Mouse (Mus musculus) embryonic facial prominence, embryonic 14.5 days (tissue): Measurements from ENCODE around the gene Tchh. TPM values are rescaled to one million over a fixed set of nuclear protein-coding genes. Genes with fewer than 3 reads are reported as not detected.

Source experiments
- microRNA-seq: library from miRNA; unstranded; fragments of <30 nt; microRNA quantifications from one replicate; pipeline ENCODE4, GENCODE M21; 2016; ENCODE audit warnings: borderline number of aligned reads
- polyA plus RNA-seq: library from polyadenylated mRNA; unstranded; fragments of >200 nt; fragmentation: Nextera tagmentation; extraction: Ambion mirVana; gene quantifications from 2 replicates; pipeline ENCODE4 v1.2.1, GENCODE M21; 2014

The Tchh gene
- polyA plus RNA-seq, 1 experiment from 2014 or later, result 4.2 TPM

Small RNAs within 50 kb of the gene (microRNA-seq; reads per million reads assigned to microRNA genes)
- gene Gm22752, result not detected

Other genes with a start within 250 kb of the Tchh start
- gene Flg2, start 245.1 kb upstream of the Tchh start, polyA plus RNA-seq, result 0.04 TPM in 1 of 2 replicates, not detected in the other
- 0.22 and 2.3 TPM in 2 replicates for gene Flg, start 168.8 kb upstream of the Tchh start, polyA plus RNA-seq
- 1.3 and 6.5 TPM in 2 replicates for gene Hrnr, start 122.6 kb upstream of the Tchh start, polyA plus RNA-seq
- 0.71 and 3.3 TPM in 2 replicates for gene Rptn, start 48.6 kb upstream of the Tchh start, polyA plus RNA-seq
- gene Tchhl1, start 26.4 kb downstream of the Tchh start, polyA plus RNA-seq, result 0.18 TPM in 1 of 2 replicates, not detected in the other
- 1,533 and 1,735 TPM in 2 replicates for gene S100a11, start 78.2 kb downstream of the Tchh start, polyA plus RNA-seq
- gene S100a10, start 112.8 kb downstream of the Tchh start, polyA plus RNA-seq, result 687 and 752 TPM in 2 replicates
- not detected in 2 replicates for gene Tdpoz2, start 210.4 kb downstream of the Tchh start, polyA plus RNA-seq
- gene Tdpoz1, start 234.0 kb downstream of the Tchh start, polyA plus RNA-seq, result not detected in 2 replicates